Mouse (Mus musculus): ENCODE measurements at regions not wholly inside any gene's neighbourhood (a gene's known extent, or its start where the extent isn't known, plus 50 kb on each side); places are given as distances from the start of the nearest gene placed in this dataset.

- Histone ChIP-seq H3K27me3 (ENCODE audit: insufficient read depth, low read length) (no peaks in the 10 kb centered on the region), H3K36me3 (ENCODE audit: insufficient read depth, low read length) (no peaks in the 10 kb centered on the region), H3K9me3 (ENCODE audit: low read length) (no peaks in the 10 kb centered on the region), H3K4me2 (replicated peaks; ENCODE audit: low read depth, low read length) (no peak overlapping the region), H3K4me1 (ENCODE audit: insufficient read depth, low read length) (peaks cover 9% of the 10 kb centered on the region; the same call in 1 of the 2 replicates), H3K4me3 (ENCODE audit: low read length) (no peak overlapping the region), H3K9ac (replicated peaks; ENCODE audit: low read length) (no peak overlapping the region), H3K27ac (ENCODE audit: low read length) (0 out of 2 replicates have a peak overlapping the region, but pooled peaks have one; percentile 36)
- 28% methylated on average over 6 of the region's 6 CpGs for WGBS
- ATAC-seq (ENCODE audit: low FRiP score, low TSS enrichment): peak; percentile 94
These were observed 491.6 kb upstream of the Kif2a start for GRCm38 (mm10) chr13:107513274-107514146.

- Histone ChIP-seq H3K4me2 (replicated peaks; ENCODE audit: low read depth, low read length) (no peak overlapping the region), H3K36me3 (ENCODE audit: insufficient read depth, low read length) (no peaks in the 10 kb centered on the region), H3K27me3 (ENCODE audit: insufficient read depth, low read length) (no peaks in the 10 kb centered on the region), H3K4me1 (ENCODE audit: insufficient read depth, low read length) (peaks cover 15% of the 10 kb centered on the region), H3K9ac (replicated peaks; ENCODE audit: low read length) (no peak overlapping the region), H3K27ac (ENCODE audit: low read length) (no peak overlapping the region), H3K9me3 (ENCODE audit: low read length) (no peaks in the 10 kb centered on the region), H3K4me3 (ENCODE audit: low read length) (no peak overlapping the region)
- 55% methylated on average over 3 of the region's 3 CpGs for WGBS
- ATAC-seq (ENCODE audit: low FRiP score, low TSS enrichment): no peak
These were observed 485.4 kb upstream of the Kif2a start for GRCm38 (mm10) chr13:107507336-107507735.

- Histone ChIP-seq H3K9ac (replicated peaks; ENCODE audit: low read length) (no peak overlapping the region), H3K9me3 (ENCODE audit: low read length) (no peaks in the 10 kb centered on the region), H3K27ac (ENCODE audit: low read length) (no peak overlapping the region), H3K4me3 (ENCODE audit: low read length) (no peak overlapping the region), H3K4me2 (replicated peaks; ENCODE audit: low read depth, low read length) (no peak overlapping the region), H3K27me3 (ENCODE audit: insufficient read depth, low read length) (no peaks in the 10 kb centered on the region), H3K4me1 (ENCODE audit: insufficient read depth, low read length) (peaks cover 20% of the 10 kb centered on the region), H3K36me3 (ENCODE audit: insufficient read depth, low read length) (no peaks in the 10 kb centered on the region)
- ATAC-seq (ENCODE audit: low FRiP score, low TSS enrichment): no peak
- WGBS: 56% methylated on average over 4 of the region's 4 CpGs
These were observed 484.9 kb upstream of the Kif2a start for GRCm38 (mm10) chr13:107506832-107507231.

- no peak for ATAC-seq (ENCODE audit: low FRiP score, low TSS enrichment)
- peaks cover 21% of the 10 kb centered on the region for H3K4me1 ChIP-seq (ENCODE audit: insufficient read depth, low read length)
- H3K9me3 ChIP-seq (ENCODE audit: low read length): no peaks in the 10 kb centered on the region
- no peak overlapping the region for H3K9ac ChIP-seq (replicated peaks; ENCODE audit: low read length)
- H3K27ac ChIP-seq (ENCODE audit: low read length): no peak overlapping the region
- no peak overlapping the region for H3K4me3 ChIP-seq (ENCODE audit: low read length)
- no peaks in the 10 kb centered on the region for H3K36me3 ChIP-seq (ENCODE audit: insufficient read depth, low read length)
- no peaks in the 10 kb centered on the region for H3K27me3 ChIP-seq (ENCODE audit: insufficient read depth, low read length)
- no peak overlapping the region for H3K4me2 ChIP-seq (replicated peaks; ENCODE audit: low read depth, low read length)
These were observed 483.4 kb upstream of the Kif2a start for GRCm38 (mm10) chr13:107505318-107505717.

- H3K27me3 ChIP-seq (ENCODE audit: insufficient read depth, low read length): no peaks in the 10 kb centered on the region
- WGBS: 19% methylated on average over 7 of the region's 7 CpGs
- no peaks in the 10 kb centered on the region for H3K9me3 ChIP-seq (ENCODE audit: low read length)
- no peak overlapping the region for H3K4me3 ChIP-seq (ENCODE audit: low read length)
- H3K36me3 ChIP-seq (ENCODE audit: insufficient read depth, low read length): no peaks in the 10 kb centered on the region
- no peak overlapping the region for H3K27ac ChIP-seq (ENCODE audit: low read length)
- ATAC-seq (ENCODE audit: low FRiP score, low TSS enrichment): peak; percentile 27; the same call in 1 of the 2 replicates
- H3K4me1 ChIP-seq (ENCODE audit: insufficient read depth, low read length): peaks cover 21% of the 10 kb centered on the region
- H3K9ac ChIP-seq (replicated peaks; ENCODE audit: low read length): no peak overlapping the region
- no peak overlapping the region for H3K4me2 ChIP-seq (replicated peaks; ENCODE audit: low read depth, low read length)
These were observed 480.3 kb upstream of the Kif2a start for GRCm38 (mm10) chr13:107502261-107502660.

GRCm38 (mm10) chr13:107500776-107501489 lies 479.0 kb upstream of the Kif2a start:
- Histone ChIP-seq H3K4me1 (ENCODE audit: insufficient read depth, low read length) (peaks cover 21% of the 10 kb centered on the region), H3K27me3 (ENCODE audit: insufficient read depth, low read length) (no peaks in the 10 kb centered on the region), H3K9me3 (ENCODE audit: low read length) (no peaks in the 10 kb centered on the region), H3K4me3 (ENCODE audit: low read length) (no peak overlapping the region), H3K4me2 (replicated peaks; ENCODE audit: low read depth, low read length) (no peak overlapping the region), H3K9ac (replicated peaks; ENCODE audit: low read length) (no peak overlapping the region), H3K36me3 (ENCODE audit: insufficient read depth, low read length) (no peaks in the 10 kb centered on the region), H3K27ac (ENCODE audit: low read length) (no peak overlapping the region)
- WGBS: 82% methylated on average over 12 of the region's 12 CpGs
- no peak for ATAC-seq (ENCODE audit: low FRiP score, low TSS enrichment)

GRCm38 (mm10) chr13:107499296-107499695 lies 477.4 kb upstream of the Kif2a start:
- Histone ChIP-seq H3K9me3 (ENCODE audit: low read length) (no peaks in the 10 kb centered on the region), H3K27ac (ENCODE audit: low read length) (no peak overlapping the region), H3K4me3 (ENCODE audit: low read length) (no peak overlapping the region), H3K4me2 (replicated peaks; ENCODE audit: low read depth, low read length) (no peak overlapping the region), H3K27me3 (ENCODE audit: insufficient read depth, low read length) (no peaks in the 10 kb centered on the region), H3K4me1 (ENCODE audit: insufficient read depth, low read length) (peaks cover 21% of the 10 kb centered on the region), H3K9ac (replicated peaks; ENCODE audit: low read length) (no peak overlapping the region), H3K36me3 (ENCODE audit: insufficient read depth, low read length) (no peaks in the 10 kb centered on the region)
- WGBS: 79% methylated on average over 4 of the region's 4 CpGs
- no peak for ATAC-seq (ENCODE audit: low FRiP score, low TSS enrichment)

- ATAC-seq (ENCODE audit: low FRiP score, low TSS enrichment): no peak
- H3K27me3 ChIP-seq (ENCODE audit: insufficient read depth, low read length): no peaks in the 10 kb centered on the region
- no peaks in the 10 kb centered on the region for H3K9me3 ChIP-seq (ENCODE audit: low read length)
- H3K9ac ChIP-seq (replicated peaks; ENCODE audit: low read length): no peak overlapping the region
- no peaks in the 10 kb centered on the region for H3K4me1 ChIP-seq (ENCODE audit: insufficient read depth, low read length)
- H3K27ac ChIP-seq (ENCODE audit: low read length): no peak overlapping the region
- no peaks in the 10 kb centered on the region for H3K36me3 ChIP-seq (ENCODE audit: insufficient read depth, low read length)
- WGBS: 58% methylated on average over 6 of the region's 6 CpGs
- H3K4me3 ChIP-seq (ENCODE audit: low read length): no peak overlapping the region
- no peak overlapping the region for H3K4me2 ChIP-seq (replicated peaks; ENCODE audit: low read depth, low read length)
These were observed 473.3 kb upstream of the Kif2a start for GRCm38 (mm10) chr13:107495161-107495732.

- Histone ChIP-seq H3K36me3 (ENCODE audit: insufficient read depth, low read length) (no peaks in the 10 kb centered on the region), H3K9me3 (ENCODE audit: low read length) (no peaks in the 10 kb centered on the region), H3K4me3 (ENCODE audit: low read length) (no peak overlapping the region), H3K4me1 (ENCODE audit: insufficient read depth, low read length) (no peaks in the 10 kb centered on the region), H3K9ac (replicated peaks; ENCODE audit: low read length) (no peak overlapping the region), H3K27ac (ENCODE audit: low read length) (no peak overlapping the region), H3K4me2 (replicated peaks; ENCODE audit: low read depth, low read length) (no peak overlapping the region), H3K27me3 (ENCODE audit: insufficient read depth, low read length) (no peaks in the 10 kb centered on the region)
- WGBS: 64% methylated on average over 13 of the region's 13 CpGs
- no peak for ATAC-seq (ENCODE audit: low FRiP score, low TSS enrichment)
These were observed 471.8 kb upstream of the Kif2a start for GRCm38 (mm10) chr13:107493765-107494164.

GRCm38 (mm10) chr13:107492448-107492847 lies 470.5 kb upstream of the Kif2a start:
- Histone ChIP-seq H3K36me3 (ENCODE audit: insufficient read depth, low read length) (no peaks in the 10 kb centered on the region), H3K4me3 (ENCODE audit: low read length) (no peak overlapping the region), H3K4me1 (ENCODE audit: insufficient read depth, low read length) (no peaks in the 10 kb centered on the region), H3K9ac (replicated peaks; ENCODE audit: low read length) (no peak overlapping the region), H3K27me3 (ENCODE audit: insufficient read depth, low read length) (no peaks in the 10 kb centered on the region), H3K4me2 (replicated peaks; ENCODE audit: low read depth, low read length) (no peak overlapping the region), H3K9me3 (ENCODE audit: low read length) (no peaks in the 10 kb centered on the region), H3K27ac (ENCODE audit: low read length) (no peak overlapping the region)
- 89% methylated on average over 4 of the region's 4 CpGs for WGBS
- no peak for ATAC-seq (ENCODE audit: low FRiP score, low TSS enrichment)

Data from kidney, embryonic 16.5 days (tissue).